8 mouse cellular contexts compared by ENCODE assay signal in genomic region chr3:126598881-126599280, GRCm38 (mm10). TPM values are rescaled to one million over a fixed set of nuclear protein-coding genes. Genes with fewer than 3 reads are reported as not detected.
DNase-seq lines count a peak whose midpoint lies in the region; ATAC-seq and TF ChIP-seq lines count a peak whose summit lies in the region.

No protein-coding gene starts in this region.

- H3K4me3 ChIP-seq in lung, embryonic 15.5 days, result peak overlapping the region; percentile 81
- H3K4me3 ChIP-seq in limb, embryonic 12.5 days (replicated peaks), result peak overlapping the region; percentile 79
- 0 out of 2 replicates have a peak overlapping the region, but pooled peaks have one; percentile 90 for H3K4me3 ChIP-seq in stomach, postnatal 0 days (ENCODE audit: low read depth, low read length)

- no peak for TF ChIP-seq CTCF in stomach, postnatal 0 days (IDR thresholded peaks at IDR 0.05; ENCODE audit: low read depth)

- ATAC-seq in lung, embryonic 15.5 days (ENCODE audit: borderline replicate concordance, extremely low read depth, low FRiP score, low TSS enrichment), result no peak
- ATAC-seq in limb, embryonic 12.5 days (ENCODE audit: insufficient number of reproducible peaks, insufficient read depth, low FRiP score, low TSS enrichment, low read depth), result no peak
- no peak for ATAC-seq in stomach, postnatal 0 days (ENCODE audit: low FRiP score, low TSS enrichment)

- H3K9ac ChIP-seq in lung, embryonic 15.5 days, result no peak overlapping the region
- H3K9ac ChIP-seq in limb, embryonic 12.5 days (replicated peaks), result no peak overlapping the region
- no peak overlapping the region for H3K9ac ChIP-seq in stomach, postnatal 0 days (ENCODE audit: low read length)

- peak overlapping the region; percentile 89 for H3K4me2 ChIP-seq in lung, embryonic 15.5 days
- H3K4me2 ChIP-seq in limb, embryonic 12.5 days, result peak overlapping the region; percentile 91
- peak overlapping the region; percentile 95; the same call in 1 of the 2 replicates for H3K4me2 ChIP-seq in stomach, postnatal 0 days (replicated peaks; ENCODE audit: low read depth)

- H3K36me3 ChIP-seq in lung, embryonic 15.5 days, result peaks cover 5% of the 10 kb centered on the region; the same call in 1 of the 2 replicates
- peaks cover 7% of the 10 kb centered on the region for H3K36me3 ChIP-seq in limb, embryonic 12.5 days
- no peaks in the 10 kb centered on the region; the same call in 1 of the 2 replicates for H3K36me3 ChIP-seq in stomach, postnatal 0 days (ENCODE audit: control insufficient read depth, insufficient read depth, low read length)

- H3K4me1 ChIP-seq in lung, embryonic 15.5 days, result peaks cover 17% of the 10 kb centered on the region
- H3K4me1 ChIP-seq in limb, embryonic 12.5 days (replicated peaks), result peaks cover 14% of the 10 kb centered on the region; the same call in 1 of the 2 replicates
- no peaks in the 10 kb centered on the region for H3K4me1 ChIP-seq in stomach, postnatal 0 days (replicated peaks; ENCODE audit: control insufficient read depth, insufficient read depth)

- 44% methylated on average over 3 of the region's 3 CpGs for WGBS in lung, embryonic 15.5 days
- 54% methylated on average over 3 of the region's 3 CpGs for WGBS in limb, embryonic 12.5 days
- WGBS in stomach, postnatal 0 days, result 61% methylated on average over 3 of the region's 3 CpGs

- H3K9me3 ChIP-seq in lung, embryonic 15.5 days, result no peaks in the 10 kb centered on the region
- 0 out of 2 replicates have a peak, but pooled peaks cover 4% of the 10 kb centered on the region for H3K9me3 ChIP-seq in limb, embryonic 12.5 days
- no peaks in the 10 kb centered on the region for H3K9me3 ChIP-seq in stomach, postnatal 0 days (ENCODE audit: control insufficient read depth, low read length)

- TF ChIP-seq EP300 in stomach, postnatal 0 days (optimal IDR thresholded peaks at IDR 0.05), result no peak

- H3K27ac ChIP-seq in lung, embryonic 15.5 days, result no peak overlapping the region
- H3K27ac ChIP-seq in limb, embryonic 12.5 days, result no peak overlapping the region
- no peak overlapping the region for H3K27ac ChIP-seq in stomach, postnatal 0 days (replicated peaks)

- DNase-seq in cerebellum, adult 9-10 months, result peak; percentile 35
- no peak for DNase-seq in cerebellum, adult 18-20 months
- DNase-seq in lung, postnatal 14 days, result no peak
- DNase-seq in stomach, postnatal 0 days (ENCODE audit: low spot score), result no peak
- no peak for DNase-seq in gastrocnemius, adult 18-20 months (ENCODE audit: low spot score)
- DNase-seq in gastrocnemius, postnatal 25 days, result no peak

- no peaks in the 10 kb centered on the region for H3K27me3 ChIP-seq in lung, embryonic 15.5 days
- H3K27me3 ChIP-seq in limb, embryonic 12.5 days, result no peaks in the 10 kb centered on the region
- no peaks in the 10 kb centered on the region for H3K27me3 ChIP-seq in stomach, postnatal 0 days (ENCODE audit: control insufficient read depth, insufficient read depth, low read length)

RNA-seq across cellular contexts. Expression of gene Camk2d, which starts 2.8 kb away (rescaled TPM):
- polyA plus RNA-seq in lung, embryonic 15.5 days (2015; fragmentation: Nextera tagmentation; extraction: Ambion mirVana), result 35.1 and 39.0 TPM in 2 replicates
- 26.0 and 34.1 TPM in 2 replicates for polyA plus RNA-seq in limb, embryonic 12.5 days (2016; fragmentation: Nextera tagmentation; extraction: Ambion mirVana)
- polyA plus RNA-seq in stomach, postnatal 0 days (2015; fragmentation: Nextera tagmentation; extraction: Ambion mirVana), result 34.9 and 36.7 TPM in 2 replicates
- total RNA-seq in gastrocnemius, adult 18-20 months (2021), result 10 to 100 TPM; 58.1 to 58.9 TPM
- 10 to 100 TPM; 51.7 to 64.2 TPM for total RNA-seq in gastrocnemius, postnatal 25 days (2021)
